Mouse (Mus musculus): Measurements from ENCODE around the gene Secisbp2l.

- TF ChIP-seq EP300 (IDR thresholded peaks at IDR 0.05; ENCODE audit: low read depth) (no peak), CTCF (IDR thresholded peaks at IDR 0.05; ENCODE audit: low read depth) (peak; percentile 95)
Measured at GRCm38 (mm10) chr2:125731763-125732560, 50.7 kb downstream of the Secisbp2l start.
